In genomic region chr15:85675126-85675525, GRCm38 (mm10) we compare ENCODE assay signal across 9 mouse cellular contexts. TPM values are rescaled to one million over a fixed set of nuclear protein-coding genes. Genes with fewer than 3 reads are reported as not detected.
DNase-seq lines count a peak whose midpoint lies in the region; ATAC-seq and TF ChIP-seq lines count a peak whose summit lies in the region.
"Had no signal": no experiment of that assay in that cellular context is flagged by ENCODE, and none has a peak within 500 bp of the region (broad histone marks: within the 10 kb centered on the region; RNA-seq: fewer than 3 reads in every experiment).

No protein-coding gene starts in this region.

- TF ChIP-seq EP300 in heart, adult 2 months (IDR thresholded peaks at IDR 0.05; ENCODE audit: insufficient read depth, low read depth, low read length), result no peak
- TF ChIP-seq EP300 in liver, postnatal 0 days (IDR thresholded peaks at IDR 0.05; ENCODE audit: low read depth), result no peak

- H3K79me2 ChIP-seq in heart, adult 2 months (replicated peaks; ENCODE audit: control insufficient read depth, insufficient read depth, low read length), result peaks cover 22% of the 10 kb centered on the region
- peaks cover 57% of the 10 kb centered on the region for H3K79me2 ChIP-seq in liver, adult 2 months (ENCODE audit: control insufficient read depth, insufficient read depth, low read length)
- H3K79me2 ChIP-seq in myocyte (ENCODE audit: control insufficient read depth, insufficient read depth), result peaks cover 88% of the 10 kb centered on the region

- peak in 1 of 2 experiments; percentile 38 for DNase-seq in heart, adult 2 months
- no peak for DNase-seq in heart, postnatal 10 days
- no peak for DNase-seq in liver, adult 2 months (ENCODE audit: extremely low read depth, low read depth, low spot score)
- no peak for DNase-seq in liver, postnatal 0 days
- DNase-seq in ovary, postnatal 14 days (ENCODE audit: low spot score), result no peak
- no peak for DNase-seq in left cerebral cortex, adult 11 months (ENCODE audit: low spot score)
- DNase-seq: right cerebral cortex, adult 18-20 months had no signal

- no peak for TF ChIP-seq CTCF in heart, adult 2 months (IDR thresholded peaks at IDR 0.05)
- no peak for TF ChIP-seq CTCF in liver, adult 2 months (IDR thresholded peaks at IDR 0.05; ENCODE audit: low read depth, low read length)
- no peak for TF ChIP-seq CTCF in liver, postnatal 0 days (IDR thresholded peaks at IDR 0.05; ENCODE audit: low read depth)
- no peak for TF ChIP-seq CTCF in cortical plate, adult 2 months (IDR thresholded peaks at IDR 0.05; ENCODE audit: extremely low read depth, insufficient read depth, low read length)

- H3K36me3 ChIP-seq in heart, adult 2 months (ENCODE audit: control insufficient read depth, insufficient read depth, low read length), result peaks cover 19% of the 10 kb centered on the region
- no peaks in the 10 kb centered on the region for H3K36me3 ChIP-seq in liver, adult 2 months (ENCODE audit: control insufficient read depth, insufficient read depth, low read length)
- no peaks in the 10 kb centered on the region for H3K36me3 ChIP-seq in liver, postnatal 0 days (replicated peaks; ENCODE audit: insufficient read depth, low read length)
- H3K36me3 ChIP-seq in myocyte (ENCODE audit: control insufficient read depth, insufficient read depth), result peaks cover 25% of the 10 kb centered on the region

- no peak for TF ChIP-seq POLR2A in heart, adult 2 months (IDR thresholded peaks at IDR 0.05; ENCODE audit: insufficient read depth, low read depth, low read length)
- no peak for TF ChIP-seq POLR2A in liver, adult 2 months (IDR thresholded peaks at IDR 0.05; ENCODE audit: extremely low read depth, insufficient read depth, low read length)
- TF ChIP-seq POLR2A in cortical plate, adult 2 months (IDR thresholded peaks at IDR 0.05; ENCODE audit: extremely low read depth, insufficient read depth, low read length), result no peak
- TF ChIP-seq POLR2A in myocyte (IDR thresholded peaks at IDR 0.05; ENCODE audit: insufficient read length, low read depth), result no peak

- peak overlapping the region; percentile 28 for H3K4me3 ChIP-seq in heart, adult 2 months
- H3K4me3 ChIP-seq in liver, adult 2 months (ENCODE audit: insufficient read depth, low read depth, low read length), result no peak overlapping the region
- H3K4me3 ChIP-seq in liver, postnatal 0 days (ENCODE audit: low read depth, low read length), result no peak overlapping the region
- peak overlapping the region; percentile 34 for H3K4me3 ChIP-seq in cortical plate, adult 2 months (ENCODE audit: insufficient read depth, low read length)
- H3K4me3 ChIP-seq in myocyte, result peak overlapping the region; percentile 95

- ATAC-seq in liver, postnatal 0 days, result no peak

- H3K27me3 ChIP-seq in heart, adult 2 months (ENCODE audit: control insufficient read depth, insufficient read depth, low read length), result no peaks in the 10 kb centered on the region
- no peaks in the 10 kb centered on the region for H3K27me3 ChIP-seq in liver, adult 2 months (ENCODE audit: control insufficient read depth, insufficient read depth, low read length)
- peaks cover 31% of the 10 kb centered on the region for H3K27me3 ChIP-seq in liver, postnatal 0 days (ENCODE audit: insufficient read depth, low read length)
- no peaks in the 10 kb centered on the region for H3K27me3 ChIP-seq in myocyte (ENCODE audit: control insufficient read depth, insufficient read depth, insufficient read length)

- H3K27ac ChIP-seq in heart, adult 2 months, result peak overlapping the region; percentile 100
- H3K27ac ChIP-seq in liver, adult 2 months (replicated peaks; ENCODE audit: insufficient read depth, low read depth, low read length), result peak overlapping the region; percentile 64
- H3K27ac ChIP-seq in liver, postnatal 0 days (ENCODE audit: low read depth), result no peak overlapping the region
- 0 out of 2 replicates have a peak overlapping the region, but pooled peaks have one; percentile 76 for H3K27ac ChIP-seq in cortical plate, adult 2 months (ENCODE audit: insufficient read depth, low read length)

- H3K9me3 ChIP-seq in liver, postnatal 0 days (ENCODE audit: low read length), result no peaks in the 10 kb centered on the region

- peaks cover 34% of the 10 kb centered on the region for H3K4me1 ChIP-seq in heart, adult 2 months (ENCODE audit: control insufficient read depth, insufficient read depth, low read length)
- H3K4me1 ChIP-seq in liver, adult 2 months (ENCODE audit: control insufficient read depth, insufficient read depth, low read length), result peaks cover 42% of the 10 kb centered on the region
- H3K4me1 ChIP-seq in liver, postnatal 0 days (ENCODE audit: insufficient read depth), result no peaks in the 10 kb centered on the region
- peaks cover 19% of the 10 kb centered on the region for H3K4me1 ChIP-seq in cortical plate, adult 2 months (ENCODE audit: control insufficient read depth, insufficient read depth, low read length)

- H3K4me2 ChIP-seq in liver, postnatal 0 days (ENCODE audit: low read depth, low read length), result no peak overlapping the region
- H3K4me2 ChIP-seq in myocyte (ENCODE audit: low read depth), result peak overlapping the region; percentile 97

- 28% methylated on average over 7 of the region's 7 CpGs for WGBS in heart, adult 2 months
- WGBS in liver, adult 2 months, result 33% methylated on average over 7 of the region's 7 CpGs
- 81% methylated on average over 7 of the region's 7 CpGs for WGBS in liver, postnatal 0 days (ENCODE audit: insufficient replicate concordance)

- intact Hi-C loops in heart, adult 2 months (cut with DNase I), result loop anchor here (2.0 kb wide), 1 partner anchor 28 kb away; no protein-coding TSS in a partner anchor
- intact Hi-C loops in heart, postnatal 10 days (cut with DNase I), result loop anchor here (2.0 kb wide), 1 partner anchor 30 kb away; no protein-coding TSS in a partner anchor

- H3ac ChIP-seq in myocyte (ENCODE audit: control insufficient read depth, insufficient read length), result no peak overlapping the region

- peak overlapping the region; percentile 13; the same call in 1 of the 2 replicates for H3K9ac ChIP-seq in heart, adult 2 months (ENCODE audit: low read depth, low read length)
- H3K9ac ChIP-seq in liver, adult 2 months (ENCODE audit: low read depth, low read length), result peak overlapping the region; percentile 13; the same call in 1 of the 2 replicates
- H3K9ac ChIP-seq in liver, postnatal 0 days (replicated peaks), result no peak overlapping the region

TF ChIP-seq in myocyte, 11 proteins besides CTCF, POLR2A, EP300 and RAD21:
- TF ChIP-seq SRF (IDR thresholded peaks at IDR 0.05; ENCODE audit: control insufficient read depth, insufficient read length, low read depth) (no peak), POLR2AphosphoS2 (IDR thresholded peaks at IDR 0.05; ENCODE audit: insufficient read length, low read depth) (peak; percentile 43)

RNA-seq across cellular contexts. Expression of gene Ppara, which starts 59.7 kb away (rescaled TPM):
- total RNA-seq in heart, adult 2 months (2021), result 10 to 100 TPM; 53.1 to 60.7 TPM
- 12.9 and 25.4 TPM in 2 replicates for polyA plus RNA-seq in heart, adult 2 months (2012; rRNA removed)
- 10 to 100 TPM; 39.2 to 52.4 TPM for total RNA-seq in heart, postnatal 10 days (2021)
- 184 and 206 TPM in 2 replicates for total RNA-seq in liver, adult 2 months (2014; rRNA removed)
- polyA plus RNA-seq in liver, adult 2 months (2012; rRNA removed), result 36.2 and 39.8 TPM in 2 replicates
- polyA plus RNA-seq in liver, postnatal 0 days (2015; fragmentation: Nextera tagmentation; extraction: Ambion mirVana), result 169 and 185 TPM in 2 replicates
- 1.8 and 2.0 TPM in 2 replicates for polyA plus RNA-seq in cortical plate, adult 2 months (2012; rRNA removed)
- polyA plus RNA-seq in myocyte (2012; fragmentation: generic; extraction: Trizol), result 0.12 TPM

Comparison
In these comparisons a context has a peak if more than half of its experiments do, and no peak if none do; other contexts are left out.
1. H3K4me3 ChIP-seq: peak in heart, adult 2 months (single experiment), cortical plate, adult 2 months (single experiment) and myocyte (single experiment); none in liver, adult 2 months (single experiment) and liver, postnatal 0 days (single experiment).